Mouse (Mus musculus): Measurements from ENCODE around the gene Mfsd13b. TPM values are rescaled to one million over a fixed set of nuclear protein-coding genes. Genes with fewer than 3 reads are reported as not detected.

Mfsd13b gene
- polyA plus RNA-seq, 1 experiment: 3.3 TPM

DNA sequence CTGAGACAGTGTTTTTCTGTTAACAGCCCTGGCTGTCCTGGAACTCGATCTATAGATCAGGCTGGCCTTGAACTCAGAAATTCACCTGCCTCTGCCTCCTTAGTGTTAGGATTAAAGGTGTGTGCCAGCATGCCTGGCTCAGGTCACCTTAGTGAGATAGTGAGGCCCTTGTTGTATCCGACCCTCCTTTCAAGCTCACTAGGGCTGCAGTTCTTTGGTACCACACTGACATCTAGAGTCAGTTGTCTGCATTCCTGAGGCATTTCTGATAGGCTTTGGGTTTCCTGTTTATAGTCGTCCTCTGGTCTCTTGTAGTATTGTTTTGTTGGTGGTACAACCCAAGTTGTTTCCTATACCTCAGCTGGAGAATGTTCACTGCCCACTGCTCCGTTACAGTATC, 82.0 kb downstream of the Mfsd13b start:
- H3K27ac ChIP-seq (ENCODE audit: insufficient read depth, low read depth, low read length): no peak overlapping the region
- H3K4me1 ChIP-seq (ENCODE audit: control insufficient read depth, insufficient read depth, low read length): peaks cover 9% of the 10 kb centered on the region
- no peak for TF ChIP-seq CTCF (IDR thresholded peaks at IDR 0.05; ENCODE audit: low read depth, low read length)
- TF ChIP-seq POLR2A (IDR thresholded peaks at IDR 0.05; ENCODE audit: borderline replicate concordance, low read depth, low read length): no peak
- H3K4me3 ChIP-seq (ENCODE audit: insufficient read depth, low read length): no peak overlapping the region

Other genes with a start within 250 kb of the Mfsd13b start
- not detected in 2 replicates for gene Vwa3a, start 243.2 kb upstream of the Mfsd13b start, polyA plus RNA-seq (2012; ENCODE audit: insufficient read depth, insufficient read length, missing spikeins)
- gene Gm5737, start 170.1 kb upstream of the Mfsd13b start, polyA plus RNA-seq (2012; ENCODE audit: insufficient read depth, insufficient read length, missing spikeins): not detected in 2 replicates
- gene Eef2k, start 139.7 kb upstream of the Mfsd13b start, polyA plus RNA-seq (2012; ENCODE audit: insufficient read depth, insufficient read length, missing spikeins): 10.4 and 15.1 TPM in 2 replicates
- gene Polr3e, start 64.8 kb upstream of the Mfsd13b start, polyA plus RNA-seq (2012; ENCODE audit: insufficient read depth, insufficient read length, missing spikeins): 9.2 and 9.3 TPM in 2 replicates
- gene Cdr2, start 197 bp upstream of the Mfsd13b start, polyA plus RNA-seq (2012; ENCODE audit: insufficient read depth, insufficient read length, missing spikeins): 4.9 and 6.1 TPM in 2 replicates
- gene Mettl9, start 51.9 kb downstream of the Mfsd13b start, polyA plus RNA-seq (2012; ENCODE audit: insufficient read depth, insufficient read length, missing spikeins): 40.7 and 43.4 TPM in 2 replicates
- gene Igsf6, start 92.1 kb downstream of the Mfsd13b start, polyA plus RNA-seq (2012; ENCODE audit: insufficient read depth, insufficient read length, missing spikeins): 188 and 191 TPM in 2 replicates
- gene Otoa, start 99.1 kb downstream of the Mfsd13b start, polyA plus RNA-seq (2012; ENCODE audit: insufficient read depth, insufficient read length, missing spikeins): not detected in 2 replicates